Mouse (Mus musculus) hindlimb bud, embryonic 11.5 days (tissue): Measurements from ENCODE around the gene Klhl3.
A peak's percentile ranks its signal among the peaks of the same experiment; 100 is the strongest.

Source experiments
- DNase-seq: peaks from one replicate; pipeline ENCODE4 v3.0.0-alpha.2; 2012; ENCODE audit warnings: low read depth, low spot score; ENCODE audit errors: extremely low spot score

The Klhl3 gene

GRCm38 (mm10) chr13:58067540-58068103 lies 45.8 kb downstream of the Klhl3 start:
- DNase-seq = no peak

DNA sequence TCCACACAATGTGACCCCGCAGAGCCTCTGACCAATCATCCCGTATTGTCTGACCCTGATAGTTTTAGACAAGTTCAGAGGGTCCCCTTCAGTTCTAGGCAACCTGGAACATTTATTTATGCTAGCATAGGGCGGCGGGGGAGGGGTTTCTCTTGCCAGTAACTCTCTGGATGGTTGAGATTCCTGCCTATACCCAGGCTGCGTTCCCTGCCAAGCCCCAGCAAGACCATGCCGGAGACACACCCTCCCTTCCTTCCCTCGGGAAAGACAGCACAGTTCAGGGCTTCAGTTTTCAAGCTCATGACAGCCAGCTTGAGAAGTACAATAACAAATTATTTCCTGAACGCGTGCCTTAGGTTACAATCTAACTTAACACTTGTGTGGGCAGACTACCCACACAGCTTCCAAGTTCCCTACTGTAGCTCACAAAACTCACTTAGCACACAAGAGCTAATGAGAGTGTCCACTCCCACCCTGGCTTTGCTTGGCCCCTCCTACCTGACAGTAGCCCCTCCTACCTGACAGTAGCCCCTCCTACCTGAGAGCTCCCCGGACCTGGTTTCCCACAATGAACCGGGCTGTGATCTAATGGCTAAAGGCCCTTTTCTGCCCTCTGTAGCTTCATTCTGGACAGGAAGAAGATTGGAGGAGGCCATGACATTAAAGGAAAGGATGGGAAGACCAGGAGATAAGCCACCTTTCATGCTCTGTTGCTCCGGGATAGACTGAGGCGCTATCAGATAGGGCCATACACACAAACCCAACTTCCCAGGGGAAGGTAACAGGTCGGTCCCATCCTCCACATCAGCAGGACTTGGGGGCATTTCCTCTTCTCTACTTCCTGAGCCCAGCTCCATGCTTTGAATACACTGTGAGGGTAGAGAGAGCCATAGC lies 46.6 kb downstream of the Klhl3 start:
- no peak for DNase-seq

DNA sequence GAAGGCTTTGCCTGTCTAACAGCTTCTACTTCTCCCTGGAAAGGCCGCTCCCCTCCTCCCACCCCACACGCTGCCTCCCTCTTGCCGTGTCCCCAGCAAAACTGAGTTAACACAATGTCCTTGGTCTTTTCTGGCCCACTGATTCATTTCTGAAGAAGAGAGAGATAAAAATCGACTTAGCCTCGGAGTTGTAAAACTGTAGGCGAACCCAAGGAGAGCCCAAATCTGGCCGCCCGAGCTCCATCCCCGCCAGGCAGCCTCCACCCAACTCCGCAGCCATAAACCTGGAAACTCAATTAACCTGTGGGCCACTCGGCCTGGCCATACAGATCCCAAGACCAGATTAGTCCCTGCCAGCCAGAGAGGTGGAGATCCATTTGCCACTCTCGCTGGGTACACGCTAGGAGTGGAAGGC lies 47.3 kb downstream of the Klhl3 start:
- no peak for DNase-seq

GRCm38 (mm10) chr13:58065316-58065715 lies 48.1 kb downstream of the Klhl3 start:
- DNase-seq = no peak

GRCm38 (mm10) chr13:58057953-58058870 lies 55.2 kb downstream of the Klhl3 start:
- DNase-seq = peak; percentile 91

GRCm38 (mm10) chr13:58056618-58057017 lies 56.8 kb downstream of the Klhl3 start:
- DNase-seq = no peak

DNA sequence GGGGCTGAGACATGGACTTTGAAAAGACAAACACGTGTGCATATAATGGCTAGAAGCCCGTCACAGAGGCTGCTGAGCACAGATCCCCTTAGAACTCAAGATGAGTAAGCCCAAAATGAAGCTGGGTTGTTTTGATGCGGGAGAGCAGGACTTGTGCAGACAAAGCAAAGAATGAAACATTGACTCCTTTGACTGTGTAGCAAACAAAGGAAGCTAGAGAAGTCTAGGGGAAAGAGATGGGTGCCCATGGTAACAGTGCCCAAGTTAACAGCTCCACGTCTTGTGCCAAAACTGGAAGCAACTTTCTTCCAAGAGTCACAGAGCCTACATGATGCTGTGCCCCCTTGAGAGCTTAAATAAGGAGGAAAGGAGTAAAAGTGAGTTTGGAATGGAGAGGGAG lies 59.8 kb downstream of the Klhl3 start:
- no peak for DNase-seq

GRCm38 (mm10) chr13:58051654-58052053 lies 61.7 kb downstream of the Klhl3 start:
- DNase-seq = no peak

DNA sequence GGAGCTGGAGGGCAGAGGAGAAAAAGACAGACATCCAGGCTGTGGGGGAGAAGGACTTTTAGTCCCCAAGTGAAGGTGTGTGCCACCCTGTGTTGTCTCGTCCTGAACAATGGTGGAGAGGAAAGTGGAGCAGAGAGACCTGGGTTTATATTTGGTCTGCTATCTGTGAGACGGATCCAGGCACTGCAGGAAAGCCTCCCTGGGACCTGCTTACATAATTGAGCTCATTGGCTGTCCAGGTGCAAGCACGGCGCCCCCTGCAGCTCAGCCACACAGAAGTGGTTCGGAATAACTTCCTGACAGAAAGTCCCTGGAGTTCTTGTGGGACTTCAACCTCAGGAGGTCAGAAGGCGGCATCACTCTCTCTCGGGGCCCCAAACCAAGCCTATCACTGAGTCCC lies 62.1 kb downstream of the Klhl3 start:
- no peak for DNase-seq

- DNase-seq = no peak
Observed at GRCm38 (mm10) chr13:58049121-58049520, 64.3 kb downstream of the Klhl3 start.

DNA sequence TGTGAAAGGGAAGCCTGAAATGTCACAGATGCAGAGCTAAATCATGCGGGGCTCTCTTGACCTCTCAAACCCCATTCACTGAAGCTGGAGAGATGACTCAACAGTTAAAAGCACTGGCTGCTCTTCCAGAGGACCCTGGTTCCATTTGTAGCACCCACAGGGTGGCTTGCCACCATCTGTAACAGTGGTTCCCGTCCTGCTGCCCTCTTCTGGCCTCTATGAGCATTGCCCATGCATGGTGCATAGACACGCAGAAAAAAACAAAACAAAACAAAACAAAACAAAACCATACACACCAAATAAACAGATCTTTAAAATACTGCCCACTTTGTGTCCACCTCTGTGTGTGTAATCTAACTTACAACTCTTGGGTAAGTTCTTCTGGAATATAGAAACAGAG lies 65.3 kb downstream of the Klhl3 start:
- no peak for DNase-seq

- DNase-seq = no peak
Observed at GRCm38 (mm10) chr13:58046178-58046577, 67.2 kb downstream of the Klhl3 start.

- no peak for DNase-seq
Observed at GRCm38 (mm10) chr13:58045278-58045677, 68.1 kb downstream of the Klhl3 start.

GRCm38 (mm10) chr13:58043278-58043677 lies 70.1 kb downstream of the Klhl3 start:
- no peak for DNase-seq

DNA sequence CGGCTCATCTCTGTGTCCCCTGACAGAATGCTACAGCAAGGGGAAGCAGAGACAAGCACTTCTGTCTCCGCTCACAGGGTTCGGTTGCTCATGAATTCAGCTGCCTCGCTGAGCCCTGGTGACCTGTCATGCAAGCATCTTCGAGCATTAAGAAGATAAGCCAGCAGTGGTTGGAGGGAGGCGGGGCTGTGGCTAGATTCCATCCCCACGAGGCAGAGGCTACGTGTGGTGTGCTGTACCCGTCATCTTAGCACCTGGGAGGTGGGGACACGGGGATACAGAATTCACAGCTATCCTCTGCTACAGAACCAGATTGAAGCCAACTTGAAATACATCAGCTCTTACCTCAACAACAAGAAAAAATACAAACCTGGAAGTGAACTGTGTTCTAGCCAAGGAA lies 73.3 kb downstream of the Klhl3 start:
- DNase-seq = no peak

GRCm38 (mm10) chr13:58037506-58037905 lies 75.9 kb downstream of the Klhl3 start:
- DNase-seq = no peak

DNA sequence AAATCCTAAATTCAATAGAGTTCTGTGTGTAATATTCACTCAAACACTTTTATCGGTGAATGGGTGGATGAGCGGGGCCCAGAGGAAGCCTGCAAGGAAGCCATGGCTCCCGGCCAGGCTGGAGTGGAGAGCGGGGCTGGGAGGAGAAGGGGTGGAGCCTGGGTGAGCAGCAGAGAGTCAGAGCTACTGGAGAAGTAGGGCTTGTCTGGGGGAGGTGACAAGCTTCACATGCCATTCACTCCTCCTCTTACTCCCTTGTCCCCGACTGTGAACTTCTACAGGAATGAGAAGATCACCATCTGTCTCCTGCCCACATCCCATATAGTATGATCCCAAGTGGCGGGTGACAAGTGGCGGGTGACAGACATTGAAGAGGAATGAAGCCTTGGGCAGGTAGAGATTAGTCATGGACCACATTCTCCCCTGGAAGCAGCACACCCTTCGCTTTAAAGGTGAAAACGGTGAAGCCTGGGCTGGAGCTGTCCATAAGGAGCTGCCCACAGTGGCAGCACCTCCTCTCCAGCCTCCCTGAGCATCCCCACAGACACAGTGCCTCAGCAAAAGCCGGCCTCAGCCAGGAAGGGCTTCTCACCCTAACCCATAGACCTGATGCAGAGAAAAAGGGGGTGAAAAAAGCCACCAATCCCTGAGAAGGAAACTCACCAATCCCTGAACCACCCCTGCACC lies 77.8 kb downstream of the Klhl3 start:
- no peak for DNase-seq

GRCm38 (mm10) chr13:58034985-58035384 lies 78.4 kb downstream of the Klhl3 start:
- no peak for DNase-seq

GRCm38 (mm10) chr13:58034507-58034906 lies 78.9 kb downstream of the Klhl3 start:
- DNase-seq = no peak

- DNase-seq = peak; percentile 73
Observed at GRCm38 (mm10) chr13:58031755-58032154, 81.6 kb downstream of the Klhl3 start.

- no peak for DNase-seq
Observed at GRCm38 (mm10) chr13:58027115-58027514, 86.3 kb downstream of the Klhl3 start.
